Mouse (Mus musculus): Measurements from ENCODE around the gene Ube2ql1.

Ube2ql1 gene

GRCm38 (mm10) chr13:69707496-69707895 is 32.2 kb downstream of the Ube2ql1 start:
- no peak for DNase-seq (ENCODE audit: low read depth)

GRCm38 (mm10) chr13:69706919-69707318 is 32.8 kb downstream of the Ube2ql1 start:
- DNase-seq (ENCODE audit: low read depth) = no peak

GRCm38 (mm10) chr13:69703505-69703904 is 36.2 kb downstream of the Ube2ql1 start:
- no peak for DNase-seq (ENCODE audit: low read depth)

GRCm38 (mm10) chr13:69701397-69701796 is 38.3 kb downstream of the Ube2ql1 start:
- DNase-seq (ENCODE audit: low read depth) = no peak

- DNase-seq (ENCODE audit: low read depth) = no peak
Observed at GRCm38 (mm10) chr13:69700827-69701226, 38.9 kb downstream of the Ube2ql1 start.

GRCm38 (mm10) chr13:69696333-69696991 is 43.2 kb downstream of the Ube2ql1 start:
- no peak for DNase-seq (ENCODE audit: low read depth)

GRCm38 (mm10) chr13:69691074-69691473 is 48.6 kb downstream of the Ube2ql1 start:
- DNase-seq (ENCODE audit: low read depth) = no peak

GRCm38 (mm10) chr13:69687023-69687422 is 52.7 kb downstream of the Ube2ql1 start:
- no peak for DNase-seq (ENCODE audit: low read depth)

GRCm38 (mm10) chr13:69685406-69685818 is 54.3 kb downstream of the Ube2ql1 start:
- DNase-seq (ENCODE audit: low read depth) = no peak

- no peak for DNase-seq (ENCODE audit: low read depth)
Observed at GRCm38 (mm10) chr13:69673921-69674618, 65.6 kb downstream of the Ube2ql1 start.

- DNase-seq (ENCODE audit: low read depth) = no peak
Observed at GRCm38 (mm10) chr13:69673197-69673920, 66.3 kb downstream of the Ube2ql1 start.

GRCm38 (mm10) chr13:69672565-69672964 is 67.1 kb downstream of the Ube2ql1 start:
- no peak for DNase-seq (ENCODE audit: low read depth)

GRCm38 (mm10) chr13:69672121-69672520 is 67.6 kb downstream of the Ube2ql1 start:
- no peak for DNase-seq (ENCODE audit: low read depth)

GRCm38 (mm10) chr13:69654508-69654907 is 85.2 kb downstream of the Ube2ql1 start:
- DNase-seq (ENCODE audit: low read depth) = no peak

All from fibroblast of lung, adult 2 months (primary cell).